Mouse (Mus musculus): ENCODE results near the gene Tsacc. TPM values are rescaled to one million over a fixed set of nuclear protein-coding genes. Genes with fewer than 3 reads are reported as not detected.
A peak's percentile ranks its signal among the peaks of the same experiment; 100 is the strongest.
"Not testable (repeated sequence)": the region's sequence is repeated elsewhere in the genome, so short reads cannot be mapped to it uniquely, and the experiment has no call there.

The Tsacc gene
- polyA plus RNA-seq, 1 experiment from 2014 or later = 9.9 TPM

- no peak overlapping the region for H3K4me2 ChIP-seq
- H3K27me3 ChIP-seq (replicated peaks) = no peaks in the 10 kb centered on the region
- no peak overlapping the region for H3K27ac ChIP-seq
- WGBS = 85% methylated on average over 2 of the region's 2 CpGs
- no peaks in the 10 kb centered on the region for H3K4me1 ChIP-seq
- ATAC-seq (replicated peaks) = no peak
- no peak overlapping the region for H3K4me3 ChIP-seq
- no peak overlapping the region for H3K9ac ChIP-seq
- no peaks in the 10 kb centered on the region for H3K36me3 ChIP-seq (replicated peaks)
- H3K9me3 ChIP-seq = no peaks in the 10 kb centered on the region
These were observed 20.7 kb downstream of the Tsacc start for GRCm38 (mm10) chr3:88276121-88276520.

GRCm38 (mm10) chr3:88274002-88274401 lies 22.8 kb downstream of the Tsacc start:
- no peaks in the 10 kb centered on the region for H3K27me3 ChIP-seq (replicated peaks)
- 96% methylated on average over 4 of the region's 4 CpGs for WGBS
- H3K9me3 ChIP-seq = no peaks in the 10 kb centered on the region
- H3K4me3 ChIP-seq = no peak overlapping the region
- ATAC-seq (replicated peaks) = no peak
- H3K36me3 ChIP-seq (replicated peaks) = no peaks in the 10 kb centered on the region
- H3K4me1 ChIP-seq = no peaks in the 10 kb centered on the region
- H3K9ac ChIP-seq = no peak overlapping the region
- no peak overlapping the region for H3K27ac ChIP-seq
- H3K4me2 ChIP-seq = no peak overlapping the region

- Histone ChIP-seq H3K9me3 (no peaks in the 10 kb centered on the region), H3K4me3 (no peak overlapping the region), H3K9ac (no peak overlapping the region), H3K27me3 (replicated peaks) (no peaks in the 10 kb centered on the region), H3K4me1 (no peaks in the 10 kb centered on the region), H3K36me3 (replicated peaks) (no peaks in the 10 kb centered on the region), H3K4me2 (no peak overlapping the region), H3K27ac (no peak overlapping the region)
- 93% methylated on average over 3 of the region's 3 CpGs for WGBS
- ATAC-seq (replicated peaks) = no peak
These were observed 24.9 kb downstream of the Tsacc start for GRCm38 (mm10) chr3:88271859-88272258.

- 92% methylated on average over 2 of the region's 2 CpGs for WGBS
- not testable (repeated sequence) for H3K4me2 ChIP-seq; H3K9me3 ChIP-seq; H3K4me1 ChIP-seq; H3K4me3 ChIP-seq; H3K36me3 ChIP-seq (replicated peaks); ATAC-seq (replicated peaks); H3K27me3 ChIP-seq (replicated peaks); H3K27ac ChIP-seq; H3K9ac ChIP-seq
These were observed 25.5 kb downstream of the Tsacc start for GRCm38 (mm10) chr3:88271298-88271697.

GRCm38 (mm10) chr3:88268991-88269390 lies 27.8 kb downstream of the Tsacc start:
- Histone ChIP-seq H3K27me3 (replicated peaks) (no peaks in the 10 kb centered on the region), H3K4me2 (no peak overlapping the region), H3K9me3 (no peaks in the 10 kb centered on the region), H3K27ac (no peak overlapping the region), H3K9ac (no peak overlapping the region), H3K36me3 (replicated peaks) (no peaks in the 10 kb centered on the region), H3K4me3 (no peak overlapping the region), H3K4me1 (no peaks in the 10 kb centered on the region)
- no peak for ATAC-seq (replicated peaks)
- WGBS = 86% methylated on average over 5 of the region's 5 CpGs

- ATAC-seq (replicated peaks); H3K36me3 ChIP-seq (replicated peaks); H3K9ac ChIP-seq; H3K9me3 ChIP-seq; H3K27me3 ChIP-seq (replicated peaks); H3K27ac ChIP-seq; H3K4me2 ChIP-seq; H3K4me1 ChIP-seq; H3K4me3 ChIP-seq: not testable (repeated sequence)
- WGBS = 82% methylated on average over 6 of the region's 6 CpGs
These were observed 28.8 kb downstream of the Tsacc start for GRCm38 (mm10) chr3:88268014-88268413.

GRCm38 (mm10) chr3:88262346-88262745 lies 34.5 kb downstream of the Tsacc start:
- Histone ChIP-seq H3K4me1 (no peaks in the 10 kb centered on the region), H3K36me3 (replicated peaks) (no peaks in the 10 kb centered on the region), H3K4me3 (no peak overlapping the region), H3K9me3 (no peaks in the 10 kb centered on the region), H3K27ac (no peak overlapping the region), H3K4me2 (no peak overlapping the region), H3K9ac (no peak overlapping the region), H3K27me3 (replicated peaks) (no peaks in the 10 kb centered on the region; the same call in 1 of the 2 replicates)
- no peak for ATAC-seq (replicated peaks)
- 79% methylated on average over 3 of the region's 3 CpGs for WGBS

- no peak overlapping the region for H3K27ac ChIP-seq
- peaks cover 27% of the 10 kb centered on the region for H3K27me3 ChIP-seq (replicated peaks)
- H3K36me3 ChIP-seq (replicated peaks) = no peaks in the 10 kb centered on the region
- WGBS = 80% methylated on average over 7 of the region's 7 CpGs
- no peak overlapping the region for H3K4me2 ChIP-seq
- H3K4me3 ChIP-seq = no peak overlapping the region
- no peaks in the 10 kb centered on the region for H3K9me3 ChIP-seq
- peaks cover 6% of the 10 kb centered on the region for H3K4me1 ChIP-seq
- no peak for ATAC-seq (replicated peaks)
- no peak overlapping the region for H3K9ac ChIP-seq
These were observed 40.4 kb downstream of the Tsacc start for GRCm38 (mm10) chr3:88256382-88256781.

- H3K4me2 ChIP-seq = no peak overlapping the region
- H3K4me1 ChIP-seq = peaks cover 6% of the 10 kb centered on the region
- no peak overlapping the region for H3K9ac ChIP-seq
- H3K9me3 ChIP-seq = no peaks in the 10 kb centered on the region
- H3K36me3 ChIP-seq (replicated peaks) = no peaks in the 10 kb centered on the region
- ATAC-seq (replicated peaks) = no peak
- no peak overlapping the region for H3K4me3 ChIP-seq
- WGBS = 84% methylated on average over 6 of the region's 6 CpGs
- peaks cover 27% of the 10 kb centered on the region for H3K27me3 ChIP-seq (replicated peaks)
- H3K27ac ChIP-seq = no peak overlapping the region
These were observed 40.8 kb downstream of the Tsacc start for GRCm38 (mm10) chr3:88255950-88256349.

- no peak for ATAC-seq (replicated peaks)
- peak within 1 kb of the TSS; percentile 19 for H3K9ac ChIP-seq
These were observed 42.4 kb downstream of the Tsacc start, which contains the start of gene Rhbg for GRCm38 (mm10) chr3:88254268-88254926. TSS of gene Rhbg (minus strand) at chr3:88254709.

GRCm38 (mm10) chr3:88252739-88253138 lies 44.1 kb downstream of the Tsacc start:
- Histone ChIP-seq H3K9ac (no peak overlapping the region), H3K4me2 (no peak overlapping the region), H3K4me1 (peaks cover 6% of the 10 kb centered on the region), H3K27me3 (replicated peaks) (peaks cover 27% of the 10 kb centered on the region), H3K9me3 (no peaks in the 10 kb centered on the region), H3K27ac (no peak overlapping the region), H3K4me3 (no peak overlapping the region), H3K36me3 (replicated peaks) (no peaks in the 10 kb centered on the region)
- ATAC-seq (replicated peaks) = no peak
- WGBS = 75% methylated on average over 6 of the region's 6 CpGs

More at GRCm38 (mm10) chr3:88254268-88254926, 42.4 kb downstream of the Tsacc start, which contains the start of gene Rhbg:
- peaks cover 6% of the 10 kb centered on the region for H3K4me1 ChIP-seq
- peaks cover 27% of the 10 kb centered on the region for H3K27me3 ChIP-seq (replicated peaks)
- H3K36me3 ChIP-seq (replicated peaks) = no peaks in the 10 kb centered on the region
- H3K4me2 ChIP-seq = peak within 1 kb of the TSS; percentile 59
- H3K9me3 ChIP-seq = no peaks in the 10 kb centered on the region
- peak within 1 kb of the TSS; percentile 32 for H3K4me3 ChIP-seq
- no peak within 1 kb of the TSS for H3K27ac ChIP-seq
- 2% methylated on average over 33 of the region's 34 CpGs for WGBS

- no peak overlapping the region for H3K4me2 ChIP-seq
- H3K4me3 ChIP-seq = no peak overlapping the region
- no peaks in the 10 kb centered on the region for H3K4me1 ChIP-seq
- H3K9me3 ChIP-seq = no peaks in the 10 kb centered on the region
- no peak for ATAC-seq (replicated peaks)
- H3K27ac ChIP-seq = no peak overlapping the region
- H3K9ac ChIP-seq = no peak overlapping the region
- H3K36me3 ChIP-seq (replicated peaks) = no peaks in the 10 kb centered on the region
- peaks cover 33% of the 10 kb centered on the region for H3K27me3 ChIP-seq (replicated peaks)
- WGBS = 58% methylated on average over 11 of the region's 11 CpGs
These were observed 48.4 kb downstream of the Tsacc start for GRCm38 (mm10) chr3:88248406-88248805.

- H3K4me1 ChIP-seq = peaks cover 7% of the 10 kb centered on the region
- no peaks in the 10 kb centered on the region for H3K9me3 ChIP-seq
- 73% methylated on average over 9 of the region's 9 CpGs for WGBS
- no peaks in the 10 kb centered on the region for H3K36me3 ChIP-seq (replicated peaks)
- no peak for ATAC-seq (replicated peaks)
- H3K4me2 ChIP-seq = no peak overlapping the region
- H3K9ac ChIP-seq = no peak overlapping the region
- no peak overlapping the region for H3K27ac ChIP-seq
- peaks cover 34% of the 10 kb centered on the region for H3K27me3 ChIP-seq (replicated peaks)
- no peak overlapping the region for H3K4me3 ChIP-seq
These were observed 49.1 kb downstream of the Tsacc start for GRCm38 (mm10) chr3:88247666-88248065.

Data from midbrain, embryonic 15.5 days (tissue).